Mouse (Mus musculus): ENCODE data around the gene Gm6034.

DNA sequence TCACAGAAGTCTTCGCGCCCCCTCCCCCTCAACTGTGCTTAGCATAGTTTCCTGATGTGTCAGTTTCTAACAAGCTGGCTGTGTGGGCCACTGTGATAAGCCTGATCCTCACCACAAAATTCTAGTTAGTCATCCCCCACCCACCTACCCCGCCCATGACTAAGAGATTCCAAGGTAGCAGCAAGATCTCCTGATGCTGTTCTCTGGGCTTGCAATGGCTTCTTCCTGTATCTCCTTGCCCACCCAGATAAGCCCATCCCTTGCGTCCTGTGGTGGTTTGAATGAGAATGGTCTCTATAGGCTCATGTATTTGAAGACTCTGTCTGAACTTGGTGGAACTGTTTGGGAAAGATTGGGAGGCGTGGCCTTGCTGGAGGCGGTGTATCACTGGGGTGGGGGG lies 40.8 kb upstream of the Gm6034 start:
- TF ChIP-seq POLR2A (IDR thresholded peaks at IDR 0.05; ENCODE audit: control insufficient read depth, low read depth, low read length) (no peak), CTCF (IDR thresholded peaks at IDR 0.05; ENCODE audit: control insufficient read depth, insufficient read depth, insufficient replicate concordance, low read depth, low read length) (no peak)
